Mouse (Mus musculus) kidney, adult 11 months (tissue): ENCODE results near the gene Cox10.
A peak's percentile ranks its signal among the peaks of the same experiment; 100 is the strongest.
"Not testable (repeated sequence)": the region's sequence is repeated elsewhere in the genome, so short reads cannot be mapped to it uniquely, and the experiment has no call there.

Source experiments
- DNase-seq: peaks from one replicate; pipeline ENCODE4 v3.0.0; 2022

The Cox10 gene

GRCm38 (mm10) chr11:64078956-64079726, at the start of gene Cox10:
Gene Cox10, minus strand, starts transcription at chr11:64079468.
- peak; percentile 85 for DNase-seq

GRCm38 (mm10) chr11:64128016-64128415, 48.7 kb upstream of the Cox10 start:
- no peak for DNase-seq

GRCm38 (mm10) chr11:64125471-64125870, 46.2 kb upstream of the Cox10 start:
- DNase-seq, result no peak

- DNase-seq, result not testable (repeated sequence)
Measured at GRCm38 (mm10) chr11:64123174-64123573, 43.9 kb upstream of the Cox10 start.

- DNase-seq, result no peak
Measured at GRCm38 (mm10) chr11:64116711-64117110, 37.4 kb upstream of the Cox10 start.

- no peak for DNase-seq
Measured at GRCm38 (mm10) chr11:64115822-64116221, 36.6 kb upstream of the Cox10 start.

GRCm38 (mm10) chr11:64115101-64115500, 35.8 kb upstream of the Cox10 start:
- DNase-seq, result no peak

- DNase-seq, result no peak
Measured at GRCm38 (mm10) chr11:64100060-64100459, 20.8 kb upstream of the Cox10 start.

- no peak for DNase-seq
Measured at GRCm38 (mm10) chr11:64093058-64093457, 13.8 kb upstream of the Cox10 start.

- no peak for DNase-seq
Measured at GRCm38 (mm10) chr11:64091150-64091549, 11.9 kb upstream of the Cox10 start.

GRCm38 (mm10) chr11:64089682-64090081, 10.4 kb upstream of the Cox10 start:
- DNase-seq, result no peak

- DNase-seq, result no peak
Measured at GRCm38 (mm10) chr11:64085888-64086287, 6.6 kb upstream of the Cox10 start.

GRCm38 (mm10) chr11:64079727-64080081, 436 bp upstream of the Cox10 start:
- no peak for DNase-seq

- DNase-seq, result no peak
Measured at GRCm38 (mm10) chr11:64076212-64076611, 3.1 kb downstream of the Cox10 start.

- no peak for DNase-seq
Measured at GRCm38 (mm10) chr11:64073379-64073778, 5.9 kb downstream of the Cox10 start.

GRCm38 (mm10) chr11:64071536-64071935, 7.7 kb downstream of the Cox10 start:
- no peak for DNase-seq

- no peak for DNase-seq
Measured at GRCm38 (mm10) chr11:64066001-64066400, 13.3 kb downstream of the Cox10 start.

GRCm38 (mm10) chr11:64063130-64063529, 16.1 kb downstream of the Cox10 start:
- DNase-seq, result no peak

- no peak for DNase-seq
Measured at GRCm38 (mm10) chr11:64062226-64062625, 17.0 kb downstream of the Cox10 start.

GRCm38 (mm10) chr11:64059305-64059704, 20.0 kb downstream of the Cox10 start:
- DNase-seq, result no peak

- DNase-seq, result no peak
Measured at GRCm38 (mm10) chr11:64058474-64058873, 20.8 kb downstream of the Cox10 start.

- DNase-seq, result no peak
Measured at GRCm38 (mm10) chr11:64053371-64053770, 25.9 kb downstream of the Cox10 start.

GRCm38 (mm10) chr11:64051195-64051968, 27.9 kb downstream of the Cox10 start:
- no peak for DNase-seq

GRCm38 (mm10) chr11:64047432-64047831, 31.8 kb downstream of the Cox10 start:
- no peak for DNase-seq
